Mouse (Mus musculus) c-Kit-positive CD71-positive TER-119-negative erythroid progenitor cells, embryonic 14.5 days (primary cell): ENCODE results near the gene Ebf1.

Source experiments
- DNase-seq: peaks from one replicate; pipeline ENCODE4 v3.0.0-alpha.2; 2013; ENCODE audit warnings: low read depth

The Ebf1 gene

DNA sequence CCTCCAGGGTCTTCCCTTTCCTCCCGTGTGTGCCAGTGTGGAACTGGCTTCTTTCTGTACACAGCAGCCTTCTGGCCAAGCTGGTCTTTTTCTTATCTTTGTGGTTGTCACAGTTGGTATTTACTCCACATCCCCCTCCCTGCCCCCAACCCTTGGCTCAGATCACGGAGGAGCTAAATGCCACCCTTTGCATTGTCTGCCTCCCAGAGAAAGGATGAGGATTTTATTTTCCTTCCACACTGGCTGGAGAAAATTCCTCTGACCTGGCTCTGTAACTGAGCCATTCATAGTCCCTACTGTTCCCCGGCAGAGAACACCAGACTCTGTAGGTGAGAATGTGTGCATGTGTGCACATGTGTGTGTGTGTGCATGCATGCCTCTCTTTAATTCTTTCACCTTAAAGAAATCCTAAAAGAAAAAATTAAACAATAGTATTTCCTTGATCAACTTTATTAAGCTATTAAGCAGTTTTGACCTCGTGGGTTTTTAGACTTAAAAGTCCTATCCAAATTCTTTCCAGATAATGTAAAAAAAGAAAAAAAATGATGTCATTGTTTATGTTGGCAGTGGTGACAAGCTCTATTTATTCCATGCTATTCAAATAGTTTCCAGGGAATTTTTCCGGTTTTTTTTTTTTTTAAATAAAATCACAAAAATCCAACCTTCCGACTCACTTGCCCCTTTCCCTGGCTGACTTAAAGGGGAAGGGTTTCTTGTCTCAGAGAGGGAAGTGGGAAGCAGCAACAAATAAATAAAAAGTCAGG lies 123.3 kb downstream of the Ebf1 start:
- no peak for DNase-seq

DNA sequence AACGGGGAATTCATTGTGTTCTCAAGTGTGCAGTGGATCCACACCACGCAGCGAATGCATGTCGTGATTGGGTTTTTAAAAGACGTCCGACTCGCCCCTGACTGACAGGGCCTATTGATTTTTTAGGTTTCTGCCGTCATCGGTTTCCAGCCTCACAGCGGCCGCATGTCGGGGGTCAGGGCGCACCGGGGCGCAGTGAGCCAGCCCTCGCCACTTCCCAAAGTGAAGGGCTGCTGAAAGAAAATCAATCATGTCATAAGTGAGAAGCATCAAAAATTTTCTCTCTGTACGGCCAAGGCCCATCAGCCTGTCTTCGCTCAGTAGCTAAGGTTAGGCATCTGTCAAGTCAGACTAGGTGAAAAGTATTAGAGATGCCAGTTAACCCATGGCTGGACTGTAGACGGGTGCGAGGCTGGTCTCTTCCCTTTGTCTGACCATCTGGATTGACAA lies 124.0 kb downstream of the Ebf1 start:
- DNase-seq = no peak

DNA sequence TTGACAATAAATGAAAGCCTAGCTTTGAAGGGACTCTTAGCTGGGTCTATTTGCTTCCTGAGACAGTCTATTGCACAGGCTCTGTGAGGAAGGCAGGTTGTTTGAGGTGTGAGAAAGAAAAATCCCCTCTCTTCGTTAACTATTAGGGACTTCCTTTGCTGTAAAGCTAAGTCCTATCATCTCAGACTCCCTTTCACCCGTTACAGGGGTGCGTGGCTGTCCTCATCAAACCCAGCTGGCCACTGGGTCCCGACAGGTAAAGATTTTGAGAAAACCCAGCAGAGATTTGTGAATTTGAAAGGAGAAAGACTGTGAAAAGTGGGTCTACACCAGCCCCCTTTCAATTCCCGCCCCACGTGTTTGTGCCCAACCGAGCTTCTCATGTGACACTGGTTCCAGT lies 127.3 kb downstream of the Ebf1 start:
- no peak for DNase-seq

DNA sequence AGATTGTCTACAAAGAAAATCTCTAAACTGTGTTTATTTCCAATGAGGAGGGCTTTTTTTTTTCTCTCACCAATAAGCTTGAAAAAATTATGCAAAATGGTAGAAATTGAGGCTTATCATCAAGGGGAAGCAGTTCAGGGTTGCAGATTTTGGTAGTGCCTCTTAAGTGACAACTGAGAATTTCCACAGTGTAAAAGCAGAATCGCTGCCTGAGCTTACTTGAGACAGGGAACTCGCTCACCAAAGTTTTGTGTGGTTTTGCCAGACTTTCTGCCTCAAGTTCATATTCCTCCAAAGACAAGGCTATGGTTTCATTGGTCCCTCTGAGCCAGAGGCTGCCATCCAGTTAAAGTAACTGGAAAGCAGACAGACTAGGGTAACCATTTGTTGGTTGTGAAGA lies 128.8 kb downstream of the Ebf1 start:
- no peak for DNase-seq

DNA sequence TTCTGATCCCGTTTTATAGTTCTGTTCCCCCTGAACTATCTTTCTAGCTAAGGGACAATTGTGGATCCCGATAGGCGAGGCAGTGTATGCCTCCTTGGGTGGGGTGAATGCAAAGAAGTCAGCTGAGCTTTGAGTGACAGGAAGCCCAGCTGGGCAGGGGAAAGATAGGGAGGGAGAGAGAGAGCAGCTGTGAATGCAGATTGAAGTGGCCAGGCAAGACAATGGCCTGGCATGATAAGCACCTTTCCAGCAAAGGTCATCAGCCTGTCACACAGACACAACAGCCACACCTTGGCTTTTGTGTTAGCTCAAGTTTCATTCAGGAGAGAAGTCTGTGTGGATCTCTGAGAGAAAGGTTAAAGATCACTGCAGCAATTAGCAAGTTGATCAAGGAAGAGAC lies 129.6 kb downstream of the Ebf1 start:
- no peak for DNase-seq

DNA sequence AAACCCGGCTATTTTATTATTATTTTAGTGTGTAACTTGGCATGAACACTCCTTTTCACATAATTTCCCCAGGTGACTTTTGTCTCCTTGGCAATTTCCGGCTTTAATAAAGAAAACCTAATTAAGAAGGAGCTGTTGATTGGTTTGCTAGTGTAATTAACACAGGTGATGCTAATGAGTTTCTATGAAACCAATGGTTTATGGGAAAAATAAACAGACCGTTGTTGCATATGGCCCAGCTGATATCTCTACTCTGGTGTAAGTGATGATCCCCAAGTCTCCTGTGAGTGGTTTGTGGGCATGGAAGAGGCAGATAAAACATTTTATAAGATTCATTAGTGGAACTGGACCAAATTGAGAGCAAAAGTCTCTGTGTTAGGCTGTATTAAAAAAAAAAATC lies 132.2 kb downstream of the Ebf1 start:
- DNase-seq = no peak

DNA sequence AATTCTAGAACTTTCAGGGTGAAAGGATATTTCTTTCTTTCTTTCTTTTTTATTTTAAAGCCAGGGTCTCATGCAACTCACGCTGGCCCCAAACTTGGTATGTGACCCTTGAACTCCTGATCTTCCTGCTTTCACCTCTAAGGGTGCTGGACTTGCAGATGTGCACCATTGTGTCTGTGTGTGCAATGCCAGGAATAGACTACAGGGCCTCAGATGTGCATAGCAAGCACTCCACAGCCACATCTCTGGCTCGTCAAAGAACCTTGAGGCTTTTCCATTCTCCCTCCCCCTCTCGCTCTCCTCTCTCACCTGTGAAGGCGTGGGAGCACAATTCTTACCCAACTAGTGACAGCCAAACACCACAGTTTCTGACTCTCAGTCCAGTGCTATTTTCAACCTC lies 137.2 kb downstream of the Ebf1 start:
- no peak for DNase-seq

DNA sequence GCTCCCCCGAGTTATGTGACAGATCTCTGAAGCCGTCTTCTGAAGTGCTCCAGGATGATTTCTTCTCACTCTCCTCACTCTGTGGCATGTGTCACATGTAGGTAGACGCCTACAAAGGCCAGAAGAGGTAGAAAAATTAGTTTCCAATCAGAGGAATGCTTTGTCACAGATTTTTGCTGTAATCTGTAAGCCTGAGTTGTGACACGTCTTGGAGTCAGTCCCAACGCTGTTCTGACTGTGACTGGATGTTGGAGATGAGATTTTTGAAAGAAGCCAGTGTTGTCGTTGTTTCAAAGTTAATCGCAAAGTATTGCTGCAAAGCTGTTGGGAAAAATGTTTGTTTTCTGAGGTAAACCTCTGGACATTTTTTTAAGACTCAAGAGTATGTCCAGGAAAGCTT lies 139.2 kb downstream of the Ebf1 start:
- no peak for DNase-seq

DNA sequence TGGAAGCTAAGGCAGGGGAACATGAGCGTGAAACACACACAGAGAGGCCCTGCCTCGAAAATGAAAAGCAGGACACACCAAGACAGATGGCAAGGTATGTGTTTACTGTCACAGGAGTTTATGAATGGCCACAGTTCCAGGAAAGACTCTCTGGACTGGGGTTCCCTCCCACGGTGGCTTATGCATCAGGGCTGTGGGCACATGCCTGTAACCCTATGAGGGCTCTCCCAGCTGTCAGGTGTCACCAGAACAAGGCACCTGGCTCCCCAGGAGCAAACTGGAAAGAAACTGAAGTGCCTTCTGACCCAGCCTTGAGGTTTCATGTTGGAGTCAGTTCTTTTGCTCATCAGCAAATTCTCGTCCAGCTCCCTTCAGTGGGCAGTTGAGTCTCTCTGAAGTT lies 141.7 kb downstream of the Ebf1 start:
- no peak for DNase-seq

DNA sequence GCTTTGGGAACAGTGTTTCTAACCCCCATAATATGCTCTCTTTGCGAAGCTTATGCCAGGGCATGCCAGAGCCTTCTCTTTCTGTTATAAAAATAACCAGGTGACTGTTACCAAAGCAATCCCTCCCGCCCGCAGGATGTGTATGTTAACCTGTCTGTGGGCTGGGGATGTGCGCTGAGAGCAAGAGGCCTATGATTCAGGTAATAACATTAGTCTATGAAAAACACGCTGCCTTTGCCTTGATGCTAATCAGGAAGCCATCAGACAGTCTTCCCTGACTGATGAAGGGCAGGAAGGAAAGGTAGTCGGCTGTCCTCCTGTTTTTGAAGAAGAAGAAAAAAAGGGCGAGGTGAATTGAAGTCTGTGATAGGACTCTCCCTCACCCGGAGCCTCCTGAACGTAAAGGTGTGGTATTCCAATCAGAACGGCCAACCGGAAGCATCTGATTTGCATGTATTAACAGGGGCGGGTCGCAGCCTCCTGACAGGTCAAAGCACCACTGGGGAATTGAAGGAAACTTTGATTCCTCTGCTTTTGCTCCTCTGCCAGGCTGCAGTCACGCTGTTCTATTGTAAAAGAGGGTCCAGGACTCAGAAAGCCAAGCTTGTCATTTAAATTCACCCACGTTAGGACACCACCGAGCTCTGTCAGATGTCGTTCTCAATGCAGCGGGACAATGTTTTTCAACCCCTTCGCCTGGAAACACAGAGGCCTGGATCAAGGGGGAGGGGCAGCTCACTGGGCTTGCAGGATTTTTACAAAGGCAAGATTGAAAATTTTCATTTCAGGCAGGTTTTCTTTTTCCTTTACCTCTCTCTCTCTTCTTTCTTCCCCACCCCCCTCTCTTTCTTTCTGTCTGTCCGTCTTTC lies 144.2 kb downstream of the Ebf1 start:
- no peak for DNase-seq

DNA sequence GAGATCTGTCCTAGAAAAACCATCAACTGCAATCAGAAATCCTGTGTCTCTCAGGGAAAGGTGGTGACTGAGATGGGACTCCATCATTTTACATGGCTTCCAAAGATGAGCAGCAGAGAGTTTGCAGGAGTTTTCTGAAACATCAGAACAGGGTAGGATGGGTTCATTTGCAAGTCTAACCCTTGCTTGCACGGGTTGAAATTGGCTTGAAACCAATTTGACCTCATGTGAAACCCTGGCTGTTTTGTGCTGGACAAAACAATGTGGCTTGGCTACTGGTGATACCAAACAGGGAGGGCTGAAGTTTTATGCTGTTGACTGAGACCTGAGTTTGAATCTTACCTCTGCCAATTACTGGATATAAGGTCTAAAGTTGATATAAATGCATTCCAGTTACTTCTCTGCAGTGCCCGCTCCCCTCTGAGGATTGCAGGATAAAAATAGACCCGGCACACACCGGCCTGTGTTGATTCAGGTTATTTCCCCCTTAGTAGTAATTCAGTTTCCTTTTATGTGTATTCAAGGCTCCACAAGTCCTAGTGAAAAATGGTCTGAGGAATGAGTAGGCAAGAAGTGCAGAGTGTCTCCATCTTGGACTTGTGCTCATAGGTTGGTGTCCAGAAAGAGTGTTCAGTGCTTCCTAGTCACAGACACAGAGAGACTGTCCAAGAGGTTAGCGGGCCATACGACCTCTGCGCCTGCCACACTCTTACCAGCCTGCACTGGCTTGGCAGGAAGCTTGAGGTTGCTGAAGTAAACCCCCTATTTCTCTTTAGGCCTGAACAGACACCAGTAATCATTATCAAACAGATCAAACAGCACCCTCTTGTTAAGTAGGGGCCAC lies 147.1 kb downstream of the Ebf1 start:
- DNase-seq = no peak

DNA sequence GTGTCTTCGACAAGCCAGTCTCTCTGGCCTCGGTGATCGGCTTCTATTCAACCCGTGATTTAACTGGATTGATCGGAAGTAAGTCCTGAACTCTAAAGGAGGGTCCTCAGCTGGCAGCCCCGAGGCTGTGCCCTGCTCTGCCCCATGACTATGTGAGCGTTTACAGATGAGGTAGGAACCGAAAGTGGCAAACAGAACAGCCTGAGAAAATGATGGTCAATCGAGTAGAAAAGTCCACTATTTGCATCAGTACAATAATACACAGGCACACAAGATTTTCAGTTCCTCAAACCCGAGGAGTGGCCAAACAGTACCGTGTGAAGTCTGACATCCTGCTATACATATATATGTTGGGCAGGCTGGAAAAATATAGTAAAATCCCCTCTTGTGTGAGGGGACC lies 147.9 kb downstream of the Ebf1 start:
- no peak for DNase-seq

DNA sequence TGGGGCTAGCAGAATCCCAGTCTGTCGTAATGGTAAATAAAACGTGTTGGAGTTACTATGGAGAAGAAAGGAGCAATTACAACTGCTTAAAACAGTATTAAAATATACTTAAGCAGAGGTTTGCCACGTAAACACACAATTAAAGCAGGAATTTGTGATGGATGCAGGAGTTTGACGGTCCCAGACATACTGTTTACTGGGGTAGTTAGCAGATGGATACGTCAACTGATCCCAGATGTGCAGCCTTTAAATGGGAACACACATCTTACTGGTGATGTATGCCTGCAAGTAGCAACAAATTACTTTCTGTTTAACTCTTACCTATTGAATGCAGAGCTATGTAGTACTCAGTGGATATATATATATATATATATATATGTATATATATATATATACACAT lies 149.1 kb downstream of the Ebf1 start:
- DNase-seq = no peak

DNA sequence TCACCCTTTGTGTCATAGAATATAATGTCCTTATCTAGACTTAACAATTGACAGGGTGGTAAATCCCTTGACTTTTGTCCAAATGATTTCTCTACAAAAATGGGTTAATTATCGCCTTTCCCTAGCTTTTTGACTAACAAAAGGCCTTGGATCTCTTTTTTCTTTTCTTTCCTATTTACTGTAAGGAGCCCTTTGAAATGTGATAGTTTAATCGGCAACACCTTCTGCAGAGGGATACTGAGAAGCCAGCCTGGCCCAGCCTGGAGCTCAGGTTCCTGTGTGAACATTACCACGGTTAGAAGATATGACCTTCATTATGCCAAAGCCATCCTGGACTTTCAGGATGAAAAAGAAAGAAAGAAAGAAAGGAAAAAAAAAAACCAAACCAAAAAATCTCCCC lies 150.2 kb downstream of the Ebf1 start:
- DNase-seq = no peak

DNA sequence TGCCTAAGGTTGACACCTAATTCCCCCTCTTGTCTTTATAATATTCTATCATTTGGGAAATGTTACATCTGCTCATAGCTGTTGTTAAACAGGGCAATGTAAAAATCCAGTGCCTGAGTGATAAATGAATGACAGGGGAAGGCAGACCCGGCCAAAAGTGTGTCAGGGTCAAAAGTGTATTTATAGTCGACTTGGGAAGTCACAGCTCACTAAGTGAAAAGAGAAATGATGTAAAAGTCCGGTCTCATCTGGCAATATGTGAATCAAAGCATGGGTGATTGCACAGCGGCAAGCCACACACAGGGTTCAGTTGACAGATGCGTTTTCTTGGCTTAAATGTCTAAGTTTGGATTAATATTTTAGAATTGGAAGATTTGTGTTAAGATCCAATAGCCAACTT lies 151.2 kb downstream of the Ebf1 start:
- DNase-seq = no peak

DNA sequence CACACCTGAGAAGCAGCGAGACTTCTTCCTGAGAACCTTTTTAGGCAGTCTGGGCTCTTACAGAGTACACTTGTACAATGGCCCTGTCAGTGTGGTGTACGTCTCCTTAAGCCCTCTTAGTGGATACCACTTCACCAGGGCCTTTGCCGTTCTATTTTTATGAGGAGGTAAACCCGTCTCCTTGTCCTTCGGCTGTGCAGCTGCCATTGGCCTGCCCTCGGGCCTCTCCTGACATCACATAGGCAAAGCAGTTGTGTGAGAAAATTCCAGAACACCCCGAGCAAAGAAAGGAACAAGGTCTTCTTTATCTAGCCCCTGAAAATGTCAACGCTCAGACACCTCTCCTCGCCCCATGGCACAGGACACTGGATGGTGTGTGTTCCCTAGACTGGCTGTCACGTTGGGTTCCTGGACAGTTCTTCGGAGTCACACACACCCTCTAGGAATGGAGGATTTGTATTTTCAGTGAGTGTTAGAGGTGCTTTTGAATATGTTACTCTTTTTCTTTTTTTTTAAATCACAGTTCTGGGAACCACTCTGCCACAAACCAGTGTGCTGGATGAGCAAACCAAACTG lies 154.0 kb downstream of the Ebf1 start:
- no peak for DNase-seq

DNA sequence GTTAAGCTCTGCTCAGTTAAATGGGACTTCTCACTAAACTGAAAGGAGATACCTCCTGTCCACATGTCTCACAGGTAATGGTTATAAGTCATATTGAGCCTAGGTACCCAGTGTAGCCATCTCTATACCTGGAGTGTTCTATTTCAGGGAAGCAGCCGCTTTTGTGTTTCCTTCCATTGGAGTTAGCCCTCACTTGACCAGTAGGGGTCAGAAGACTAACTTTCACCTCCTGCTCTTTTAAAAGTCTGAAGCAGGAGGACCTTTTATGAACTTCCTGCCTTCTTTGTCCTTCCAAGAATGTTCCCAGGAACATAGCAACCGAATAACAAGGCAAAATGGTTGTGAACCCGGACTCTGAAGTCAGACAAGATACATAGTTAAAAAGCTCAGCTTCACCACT lies 157.3 kb downstream of the Ebf1 start:
- DNase-seq = no peak

DNA sequence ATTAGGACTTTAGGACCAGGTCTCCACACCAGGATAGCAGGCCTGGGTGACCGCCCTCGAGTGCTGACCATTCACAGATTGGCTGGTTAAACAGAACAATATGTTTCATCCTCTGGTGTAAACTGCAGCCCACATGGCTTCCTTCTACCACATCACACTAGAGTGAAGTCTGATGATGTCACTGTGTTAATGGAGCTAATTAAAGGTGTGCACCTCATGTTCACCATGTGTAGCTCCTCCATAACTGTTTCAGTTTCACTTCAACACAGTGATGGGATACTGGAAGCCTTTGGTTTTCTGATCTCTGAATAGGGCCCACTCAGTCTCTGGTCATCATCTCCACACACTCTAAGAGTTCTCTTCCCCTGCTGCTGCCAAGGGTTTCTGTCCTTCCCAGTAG lies 158.4 kb downstream of the Ebf1 start:
- no peak for DNase-seq

DNA sequence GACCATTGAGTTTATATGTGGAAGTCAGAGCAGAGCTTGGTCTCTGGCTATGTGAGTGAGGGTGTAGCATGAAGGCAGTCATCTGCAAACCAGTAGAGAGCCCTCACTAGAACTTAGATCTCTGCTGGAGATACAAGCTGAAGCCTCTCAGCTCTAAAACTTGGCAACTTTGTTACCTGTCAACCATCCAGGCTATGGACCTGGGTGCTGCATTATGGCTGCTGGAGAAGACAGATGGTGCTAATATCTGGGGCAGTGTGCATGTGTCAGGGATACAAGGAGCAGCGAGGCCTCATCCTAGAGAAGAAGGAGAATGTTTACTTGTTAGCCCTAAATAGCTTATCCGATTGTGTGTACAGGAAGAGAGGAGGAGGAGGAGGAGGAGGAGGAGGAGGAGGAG lies 159.4 kb downstream of the Ebf1 start:
- no peak for DNase-seq

DNA sequence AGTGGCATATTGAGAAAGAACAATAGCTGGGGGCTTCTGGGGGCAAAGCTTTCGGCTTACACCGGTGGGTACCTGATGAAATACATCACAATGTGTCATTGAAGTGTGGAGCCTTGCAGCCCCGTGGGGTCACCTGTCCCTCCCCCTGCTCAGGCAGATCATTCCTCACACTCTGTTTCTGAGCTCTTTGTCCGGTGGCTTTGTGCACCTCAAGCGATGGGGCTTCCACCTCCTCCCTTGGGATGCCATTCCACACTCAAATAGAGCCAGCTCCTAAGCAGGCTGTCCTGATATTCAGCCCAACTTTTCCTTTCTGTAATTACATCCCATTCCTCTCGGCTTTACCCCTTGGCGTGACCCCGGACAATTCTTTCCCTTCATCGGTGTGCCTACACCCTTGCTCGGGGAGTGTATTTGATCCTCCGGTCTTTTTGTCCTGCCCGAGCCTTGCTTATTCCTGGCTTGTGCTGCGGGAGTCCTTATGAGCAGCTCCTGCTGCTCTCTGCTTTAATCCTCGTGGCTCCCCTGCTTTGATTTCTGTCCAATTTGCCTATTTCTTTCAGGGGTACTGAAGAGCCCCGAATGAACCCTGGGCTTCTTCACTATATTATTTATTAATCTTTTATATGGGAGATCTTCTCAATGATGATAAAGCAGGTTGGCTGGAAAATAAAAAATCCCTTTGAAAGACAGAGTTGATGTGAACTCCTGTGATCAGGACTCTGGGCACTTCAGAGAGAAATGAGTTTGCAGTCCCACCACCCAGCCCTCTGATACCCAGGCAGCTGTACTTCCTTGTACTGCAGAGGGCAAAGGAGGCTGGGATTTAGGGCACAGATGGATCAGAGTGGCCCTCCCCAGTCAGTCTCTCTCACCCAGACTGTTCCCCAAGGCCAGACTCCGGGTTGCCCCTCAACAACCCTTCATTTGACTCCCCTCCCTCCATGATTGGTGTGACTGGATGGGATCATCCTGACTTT lies 160.5 kb downstream of the Ebf1 start:
- no peak for DNase-seq

DNA sequence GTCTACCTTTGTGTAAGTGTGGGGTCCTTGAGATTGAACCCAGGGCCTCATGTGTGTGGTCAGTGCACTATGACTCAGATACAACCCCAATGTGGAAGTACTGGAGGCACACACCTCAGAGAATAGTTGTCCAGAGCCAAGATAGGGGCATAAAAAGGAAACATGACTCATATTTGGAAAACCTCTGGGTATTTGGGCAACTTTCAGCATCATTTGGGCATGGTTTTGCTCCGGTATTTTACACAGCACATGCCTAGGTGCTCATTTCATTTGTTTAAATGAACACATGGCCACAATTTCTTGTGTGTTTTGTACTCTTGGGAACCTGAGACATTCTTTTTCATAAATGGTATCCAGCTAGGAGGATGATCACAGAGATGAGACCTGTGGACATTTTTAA lies 161.9 kb downstream of the Ebf1 start:
- DNase-seq = no peak
